Mouse (Mus musculus): ENCODE results near the gene Npl. TPM values are rescaled to one million over a fixed set of nuclear protein-coding genes. Genes with fewer than 3 reads are reported as not detected.

Gene Npl
- 3.5 and 4.6 TPM in 2 replicates for polyA plus RNA-seq (2012; rRNA removed)

DNA sequence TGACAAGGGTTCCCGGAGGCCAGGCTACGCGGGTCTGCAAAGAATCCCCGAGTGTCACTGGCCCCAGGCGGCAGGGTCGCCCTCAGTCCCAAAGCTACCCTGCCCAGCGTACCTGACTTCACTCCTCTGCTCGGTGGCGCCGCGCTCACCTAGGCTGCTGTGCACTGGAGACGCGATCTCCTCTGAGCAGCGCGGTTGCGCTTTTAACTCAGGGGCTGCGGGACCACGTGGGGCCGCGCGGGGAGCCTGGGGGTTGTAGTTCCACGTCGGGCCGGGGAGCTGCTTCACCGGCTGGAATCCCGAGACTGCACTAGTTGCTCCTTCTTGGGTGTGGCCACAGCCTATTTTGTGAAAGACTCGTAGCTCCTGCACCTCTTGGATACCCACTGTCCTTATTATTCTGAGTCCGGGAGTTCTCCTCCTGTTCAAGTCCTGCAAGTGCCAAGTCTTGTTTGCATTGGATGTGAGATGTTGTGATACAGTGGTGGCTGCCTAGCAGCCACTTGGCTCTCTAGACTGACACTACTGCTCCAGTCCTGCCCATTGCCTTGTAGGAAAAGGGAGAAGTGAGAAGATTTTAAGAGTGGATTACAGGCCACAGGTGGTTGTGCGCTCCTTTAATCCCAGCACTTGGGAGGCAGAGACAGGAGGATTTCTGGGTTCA lies at the start of gene Npl:
TSS of gene Npl (minus strand) at position 510 of the 664 bp plus-strand sequence.
- peak; percentile 38 to 85 for DNase-seq (ENCODE audit: extremely low spot score in 1 of 2, low spot score in 1 of 2)

DNA sequence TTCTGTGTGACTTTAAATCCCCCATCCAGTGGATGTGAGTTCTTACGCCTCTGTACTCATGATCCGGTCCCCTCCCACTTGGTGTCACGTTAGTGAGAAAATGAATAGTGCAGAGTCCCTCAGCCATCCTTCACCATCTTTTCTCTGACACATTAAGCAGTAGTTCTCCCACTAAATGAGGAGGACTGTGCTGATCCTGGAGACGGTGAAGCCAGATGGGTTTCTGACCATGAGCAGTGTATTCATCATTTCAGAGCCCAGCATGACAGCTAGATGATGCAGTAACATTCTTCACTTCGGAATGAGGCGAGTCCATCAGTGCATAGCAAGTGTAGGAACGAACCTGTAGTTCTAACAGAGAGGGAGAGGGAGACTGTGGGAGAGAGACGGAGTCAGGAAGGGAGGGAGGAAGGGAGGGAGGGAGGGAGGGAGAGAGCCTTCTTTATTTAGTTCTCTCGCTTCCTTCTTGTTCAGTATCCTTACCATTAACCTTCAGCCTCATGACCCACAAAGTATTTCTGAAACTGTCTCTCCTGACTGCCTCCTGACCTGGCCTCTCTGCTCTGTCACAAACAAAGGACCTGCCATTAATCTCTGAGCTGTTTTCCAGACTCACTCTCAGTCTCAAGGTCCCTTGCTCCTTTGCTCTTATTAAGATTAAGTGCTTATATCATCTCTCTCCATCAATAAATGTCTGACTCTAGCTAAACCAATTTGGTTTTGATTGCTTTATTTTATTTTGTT lies 49.6 kb upstream of the Npl start:
- DNase-seq (ENCODE audit: extremely low spot score in 1 of 2, low spot score in 1 of 2): no peak

DNA sequence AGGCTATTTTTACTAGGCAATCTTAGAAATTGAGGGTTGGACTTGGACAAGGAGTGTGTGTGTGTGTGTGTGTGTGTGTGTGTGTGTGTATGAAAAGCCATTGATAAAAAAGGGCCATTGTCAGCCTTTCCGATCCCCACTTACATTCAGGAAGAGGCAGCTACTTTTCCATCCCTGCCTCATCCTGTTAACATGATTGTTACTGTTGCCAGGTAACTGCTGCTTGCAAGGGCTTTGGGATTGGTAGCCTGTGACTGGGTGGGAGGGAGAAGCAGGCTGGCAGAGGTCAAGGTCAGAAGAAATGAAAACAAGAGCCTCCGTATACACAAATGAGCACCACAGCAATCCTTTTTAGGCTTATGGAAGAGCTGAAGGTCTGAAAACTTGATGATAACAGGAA lies 48.9 kb upstream of the Npl start:
- no peak for DNase-seq (ENCODE audit: extremely low spot score in 1 of 2, low spot score in 1 of 2)

DNA sequence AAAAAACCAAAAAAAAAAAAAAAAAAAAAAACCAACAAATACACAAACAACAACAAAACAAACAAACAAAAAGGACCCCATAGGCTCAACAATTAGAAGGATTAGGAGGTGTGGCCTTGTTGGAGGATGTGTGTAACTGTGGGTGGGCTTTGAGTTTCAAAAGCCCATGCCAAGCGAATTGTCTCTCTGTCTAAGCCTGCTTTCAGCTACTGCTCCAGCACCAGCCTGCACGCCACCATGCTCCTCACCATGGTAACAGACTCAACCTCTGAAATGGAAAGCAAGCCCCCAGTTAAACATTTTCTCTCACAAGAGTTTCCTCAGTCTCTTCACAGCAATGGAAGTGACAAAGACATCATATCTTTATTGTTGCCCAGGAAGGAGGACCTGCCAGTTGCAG lies 43.8 kb upstream of the Npl start:
- DNase-seq (ENCODE audit: extremely low spot score in 1 of 2, low spot score in 1 of 2): no peak

DNA sequence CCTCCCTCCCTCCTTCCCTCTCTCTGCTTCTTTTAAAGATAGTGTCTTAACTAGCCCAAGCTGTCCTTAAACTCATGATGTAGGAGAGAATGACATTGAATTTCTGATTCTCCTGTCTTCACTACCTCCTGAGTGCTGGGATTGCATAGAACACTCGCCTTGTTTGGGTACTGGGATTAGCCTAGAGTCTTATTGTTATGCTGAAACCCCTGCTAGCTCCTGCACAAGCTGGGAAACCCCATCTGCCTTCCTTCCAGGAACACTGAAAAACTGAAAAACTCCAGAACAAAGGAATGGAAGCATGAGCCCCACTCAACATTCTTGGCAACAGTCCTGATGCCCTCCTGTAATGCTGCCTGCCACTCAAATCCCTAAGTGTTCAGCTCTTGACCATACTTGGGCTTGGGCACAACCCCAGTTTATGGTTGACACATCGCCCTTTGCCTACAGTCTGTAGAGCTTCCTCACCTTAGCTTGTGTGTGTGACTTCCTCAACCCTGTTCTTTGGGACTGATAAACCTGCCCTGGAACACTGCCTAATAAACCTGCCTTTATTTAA lies 40.4 kb upstream of the Npl start:
- no peak for DNase-seq (ENCODE audit: extremely low spot score in 1 of 2, low spot score in 1 of 2)

DNA sequence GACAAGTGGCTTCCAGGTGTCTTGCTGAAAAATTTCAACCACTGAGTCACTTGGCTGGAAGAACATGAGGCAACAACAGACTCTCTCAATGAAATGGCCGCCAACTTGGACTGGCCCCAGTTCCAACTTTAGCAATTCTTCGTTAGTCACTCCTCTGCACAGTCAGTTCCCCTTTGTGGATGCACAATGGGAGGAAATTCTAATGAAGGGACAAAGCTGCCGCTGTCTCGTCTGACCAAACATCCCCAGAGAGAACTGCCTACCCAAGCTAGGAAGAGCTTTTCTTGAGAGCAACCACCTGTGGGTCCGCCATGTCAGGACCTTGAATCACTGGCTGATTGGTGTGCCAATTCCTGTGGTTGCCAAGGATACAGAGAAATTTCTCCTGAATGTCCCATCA lies 38.1 kb upstream of the Npl start:
- peak in 1 of 2 experiments; percentile 27 for DNase-seq (ENCODE audit: extremely low spot score in 1 of 2, low spot score in 1 of 2)

DNA sequence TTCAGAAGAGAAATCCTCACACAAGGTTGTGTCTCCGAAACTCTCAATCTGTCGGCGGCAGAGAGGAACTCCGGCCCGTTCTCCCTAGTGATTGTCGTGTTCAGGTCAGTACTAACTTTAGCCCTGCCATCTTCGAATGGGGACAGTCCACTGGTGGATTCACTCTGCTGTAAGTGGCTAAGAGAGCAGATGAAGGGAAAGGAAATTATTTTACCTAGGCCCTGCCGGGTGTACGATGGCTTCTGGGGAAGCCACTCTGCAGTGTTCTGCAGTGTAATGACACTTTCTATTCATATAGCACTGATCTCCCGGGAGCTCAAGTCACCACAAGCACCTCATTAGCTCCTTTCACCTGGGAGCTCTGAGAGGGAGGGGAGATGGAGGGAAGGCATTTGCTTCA lies 37.0 kb upstream of the Npl start:
- DNase-seq (ENCODE audit: extremely low spot score in 1 of 2, low spot score in 1 of 2): no peak

DNA sequence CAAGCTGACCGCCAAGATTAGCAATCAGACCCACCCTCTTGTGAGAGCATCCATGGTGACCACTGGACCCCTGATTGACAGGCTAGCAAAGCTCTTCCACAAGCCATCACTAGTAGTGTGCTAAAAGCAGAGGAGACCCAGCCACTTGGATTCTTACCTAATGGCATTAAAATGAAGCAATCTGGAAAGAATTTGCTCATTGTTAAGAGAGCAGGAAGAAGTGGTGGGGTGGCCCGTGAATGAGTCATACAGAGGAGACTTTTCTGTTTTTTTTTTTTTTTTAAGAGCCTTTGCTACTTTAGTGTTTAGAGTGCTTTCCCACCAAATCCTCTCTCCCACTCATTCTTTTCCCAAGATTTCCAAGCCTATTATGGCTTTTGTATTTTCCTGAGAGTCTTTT lies 35.9 kb upstream of the Npl start:
- no peak for DNase-seq (ENCODE audit: extremely low spot score in 1 of 2, low spot score in 1 of 2)

DNA sequence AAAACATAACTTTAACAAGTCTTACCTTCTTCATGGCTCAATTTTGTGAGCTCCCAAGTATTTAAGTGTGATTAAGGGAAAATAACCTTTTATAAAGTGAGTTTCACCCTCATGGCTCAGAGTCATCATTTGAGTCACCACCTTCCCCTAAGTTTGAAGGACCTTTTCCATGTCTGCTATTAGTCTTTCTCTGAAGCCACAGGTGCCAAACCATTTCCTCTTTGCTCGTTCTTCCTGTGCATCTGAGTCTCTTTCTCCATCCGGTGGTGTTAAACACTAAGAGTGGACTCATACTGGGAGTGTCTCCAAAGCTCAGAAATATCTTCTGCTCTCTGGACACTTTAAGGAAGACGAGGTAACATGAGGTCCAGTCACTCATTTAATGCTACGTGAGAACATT lies 33.3 kb upstream of the Npl start:
- DNase-seq (ENCODE audit: extremely low spot score in 1 of 2, low spot score in 1 of 2): no peak

DNA sequence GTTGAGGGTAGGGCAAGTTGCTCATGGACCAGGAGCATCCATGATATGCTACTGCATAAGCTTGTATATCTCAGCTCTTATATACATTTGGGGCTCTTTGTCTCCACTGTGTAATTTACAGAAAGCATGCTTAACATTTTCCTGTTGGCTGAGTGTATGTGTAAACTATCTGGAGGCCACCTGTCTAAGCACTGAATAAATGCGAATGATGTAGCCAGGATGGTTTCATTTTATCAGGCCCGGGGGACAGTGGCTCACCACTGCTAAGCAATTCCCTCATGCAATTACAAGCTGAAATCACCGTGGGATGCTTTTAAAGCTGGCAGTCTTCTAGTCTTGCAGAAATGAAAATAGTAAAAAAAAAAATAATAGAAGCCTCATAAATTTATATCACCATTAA lies 24.9 kb upstream of the Npl start:
- no peak for DNase-seq (ENCODE audit: extremely low spot score in 1 of 2, low spot score in 1 of 2)

DNA sequence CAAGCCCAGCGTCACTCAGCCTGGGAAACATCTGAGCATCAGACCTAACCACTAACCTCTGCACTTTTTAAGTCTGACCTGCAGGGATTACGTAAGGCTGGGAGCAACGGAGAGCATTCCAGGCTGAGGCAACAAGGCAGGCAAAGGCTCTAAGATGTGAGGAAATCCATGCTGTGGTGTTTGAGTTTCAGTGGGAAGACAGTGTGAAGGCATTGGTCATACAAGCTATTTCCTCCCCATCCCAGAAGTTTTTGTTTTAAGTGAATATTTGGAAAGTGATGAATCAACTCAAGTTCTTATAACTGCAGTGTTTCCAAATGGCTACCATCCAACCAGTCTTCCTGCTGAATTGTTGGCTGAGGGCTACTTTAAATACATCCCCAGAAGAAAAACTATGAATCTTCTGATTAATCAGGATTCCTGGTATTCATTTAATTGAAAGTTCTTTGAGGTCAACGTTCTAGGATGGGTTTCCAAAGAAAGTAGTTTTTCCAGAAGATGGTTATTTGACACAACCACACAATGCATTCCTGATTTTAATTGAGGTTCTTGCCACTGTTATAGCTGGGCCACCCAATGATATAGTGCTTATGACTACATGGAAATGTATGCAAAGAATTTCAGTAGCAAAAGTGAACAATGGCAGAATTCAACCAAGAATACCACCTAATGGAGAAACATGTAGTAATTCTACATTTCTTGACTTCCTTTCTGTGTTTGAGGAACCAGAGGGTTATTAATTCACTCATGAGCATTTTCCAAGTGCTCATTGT lies 22.6 kb upstream of the Npl start:
- no peak for DNase-seq (ENCODE audit: extremely low spot score in 1 of 2, low spot score in 1 of 2)

DNA sequence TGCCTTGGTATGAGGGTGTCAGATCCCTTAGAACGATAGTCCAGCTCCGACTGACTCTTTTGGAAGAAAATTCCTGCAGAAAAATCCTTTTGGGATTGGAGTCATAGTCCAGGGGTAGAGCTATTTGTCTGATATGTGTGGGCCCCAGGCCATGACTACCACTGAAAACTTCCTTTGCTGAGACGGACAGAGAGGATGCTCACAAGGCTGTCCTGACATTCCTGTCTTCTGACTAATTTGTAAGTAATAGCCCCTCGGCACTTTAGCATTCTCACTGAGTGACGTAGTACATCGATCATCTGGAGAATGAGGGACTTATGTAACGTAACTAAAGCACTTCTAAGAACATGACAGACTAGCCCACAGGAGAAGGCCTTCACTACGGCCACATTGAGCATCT lies 15.9 kb upstream of the Npl start:
- no peak for DNase-seq (ENCODE audit: extremely low spot score in 1 of 2, low spot score in 1 of 2)

DNA sequence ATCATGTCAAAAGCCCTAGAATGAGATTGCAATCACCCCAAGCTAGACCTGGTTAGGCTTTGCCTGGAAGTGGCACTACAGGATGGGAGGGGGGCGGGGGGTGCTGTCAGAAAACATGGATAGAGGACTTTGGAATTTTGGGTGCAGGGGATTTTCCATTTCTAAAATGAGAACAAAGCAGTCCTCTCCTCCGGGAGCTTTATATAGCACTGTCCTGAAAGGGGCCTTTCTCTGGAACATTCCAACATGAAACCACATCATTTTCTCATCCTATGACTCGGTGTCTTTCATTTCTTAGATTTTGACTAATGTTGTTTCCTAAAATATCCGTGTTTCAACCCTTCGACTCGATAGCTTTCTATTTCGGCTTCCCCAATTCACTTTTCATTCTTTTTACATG lies 14.9 kb upstream of the Npl start:
- no peak for DNase-seq (ENCODE audit: extremely low spot score in 1 of 2, low spot score in 1 of 2)

DNA sequence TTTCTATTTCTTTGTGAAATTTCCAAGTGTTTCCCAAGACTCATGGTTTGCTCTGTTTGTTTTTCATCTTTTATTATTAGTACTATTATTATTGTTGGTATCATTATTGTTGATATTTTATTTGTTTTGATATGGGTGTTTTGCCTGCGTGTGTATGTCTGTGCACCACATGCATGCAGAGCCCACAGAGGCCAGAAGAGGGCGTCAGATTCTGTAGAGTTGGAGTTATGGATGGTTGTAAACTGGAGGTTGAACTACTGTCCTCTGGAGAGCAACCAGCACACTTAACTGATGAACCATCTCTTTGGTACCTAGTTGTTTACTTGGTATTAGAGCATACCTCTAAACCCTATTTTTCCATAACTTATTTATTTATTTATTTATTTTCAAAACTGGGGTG lies 13.8 kb upstream of the Npl start:
- DNase-seq (ENCODE audit: extremely low spot score in 1 of 2, low spot score in 1 of 2): no peak

DNA sequence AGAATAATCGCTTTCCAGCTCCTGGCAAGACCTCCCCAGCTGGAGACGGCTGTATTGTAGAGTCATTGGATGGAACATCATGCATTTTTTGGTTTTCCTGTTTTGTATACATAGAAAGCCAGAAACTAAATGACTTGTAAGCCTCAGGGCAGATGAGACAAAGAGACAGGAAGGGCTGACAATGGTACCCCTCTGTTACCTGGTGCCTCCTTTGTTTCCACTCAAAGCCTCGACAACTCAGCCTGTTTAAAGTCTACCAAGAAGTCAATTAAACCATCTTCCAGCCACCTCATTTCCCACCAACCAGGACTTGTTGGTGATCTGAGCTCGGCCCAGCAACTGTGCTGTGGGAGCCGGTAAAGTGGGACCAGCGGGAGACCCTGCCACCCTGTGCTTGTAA lies 11.0 kb upstream of the Npl start:
- no peak for DNase-seq (ENCODE audit: extremely low spot score in 1 of 2, low spot score in 1 of 2)

DNA sequence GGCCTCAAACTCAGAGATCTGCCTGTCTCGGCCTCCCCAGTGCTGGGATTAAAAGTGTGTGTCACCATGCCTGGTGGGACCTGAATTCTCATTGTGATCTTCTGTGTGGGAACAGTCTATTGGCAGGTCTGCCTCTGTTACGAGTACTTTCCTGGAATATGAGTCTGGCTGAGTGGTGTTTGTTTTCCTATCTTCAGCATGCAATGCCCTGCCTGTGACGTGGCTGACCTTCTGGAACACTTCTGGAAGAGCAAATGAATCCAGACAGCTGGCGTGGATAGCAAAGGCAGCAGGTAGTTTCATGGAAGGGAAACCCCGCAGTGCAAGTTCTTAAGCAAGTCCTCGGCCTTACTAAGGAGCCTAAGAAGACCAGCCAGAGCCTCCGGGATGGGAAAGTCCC lies 9.9 kb upstream of the Npl start:
- no peak for DNase-seq (ENCODE audit: extremely low spot score in 1 of 2, low spot score in 1 of 2)

DNA sequence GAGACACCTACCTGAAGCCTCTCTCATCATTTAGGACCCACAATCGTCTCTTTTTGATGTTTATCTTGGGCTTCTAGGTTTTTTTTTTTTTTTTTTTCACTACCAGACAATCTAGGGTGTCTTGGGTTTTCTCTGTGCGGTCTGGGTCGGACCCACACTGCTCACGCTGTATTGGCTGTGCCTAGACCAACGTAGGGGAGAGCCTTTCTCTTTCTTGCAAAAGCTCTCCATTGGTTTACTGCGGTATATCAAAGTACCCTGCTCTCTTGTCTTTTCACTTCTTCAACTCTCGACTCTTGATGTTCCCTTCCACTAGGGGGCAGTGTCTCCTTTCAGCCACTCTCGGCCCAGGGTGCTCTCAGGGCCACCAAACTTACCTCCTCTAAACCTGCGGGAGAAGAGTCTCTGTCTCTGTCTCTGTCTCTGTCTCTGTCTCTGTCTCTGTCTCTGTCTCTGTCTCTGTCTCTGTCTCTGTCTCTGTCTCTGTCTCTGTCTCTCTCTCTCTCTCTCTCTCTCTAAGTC lies 9.3 kb upstream of the Npl start:
- peak in 1 of 2 experiments; percentile 91 for DNase-seq (ENCODE audit: extremely low spot score in 1 of 2, low spot score in 1 of 2)

DNA sequence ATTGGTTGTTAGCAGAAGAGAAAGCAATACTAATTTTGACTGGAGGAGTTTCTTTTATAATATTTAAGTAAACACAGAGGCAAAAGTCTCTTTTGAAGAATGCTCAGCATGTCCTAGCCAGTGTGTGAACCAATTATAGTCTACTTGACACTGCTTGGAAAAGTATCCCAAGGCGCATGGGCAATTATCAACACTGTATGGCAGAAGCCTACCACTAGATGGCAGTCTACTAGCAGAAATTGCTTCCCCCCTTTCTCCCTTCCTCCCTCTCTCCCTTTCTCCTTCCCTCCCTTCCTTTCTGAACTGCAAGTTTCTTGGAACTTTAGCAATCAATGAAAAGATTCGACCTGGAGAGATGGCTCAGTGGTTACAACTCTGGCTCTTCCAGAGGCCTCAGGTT lies 7.1 kb upstream of the Npl start:
- peak in 1 of 2 experiments; percentile 83 for DNase-seq (ENCODE audit: extremely low spot score in 1 of 2, low spot score in 1 of 2)

DNA sequence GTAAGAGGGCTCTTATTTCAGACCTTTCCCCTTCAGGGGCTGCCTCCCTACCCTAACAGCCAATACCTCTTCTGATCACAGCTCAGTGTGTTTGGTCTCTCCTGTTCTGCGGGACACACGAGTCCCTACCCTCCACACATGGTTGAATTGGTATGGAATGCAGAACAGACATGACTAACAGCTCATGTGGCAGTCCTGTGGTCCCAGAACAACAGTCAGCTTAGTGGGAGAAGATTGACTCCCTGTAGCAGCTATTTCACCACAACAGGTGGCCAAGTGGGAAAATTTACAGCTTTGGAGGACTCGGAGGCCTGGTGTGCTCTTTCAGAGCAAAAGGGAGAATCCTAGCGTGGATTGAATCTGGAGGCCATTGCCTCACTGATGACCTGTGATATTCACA lies 6.4 kb upstream of the Npl start:
- no peak for DNase-seq (ENCODE audit: extremely low spot score in 1 of 2, low spot score in 1 of 2)

DNA sequence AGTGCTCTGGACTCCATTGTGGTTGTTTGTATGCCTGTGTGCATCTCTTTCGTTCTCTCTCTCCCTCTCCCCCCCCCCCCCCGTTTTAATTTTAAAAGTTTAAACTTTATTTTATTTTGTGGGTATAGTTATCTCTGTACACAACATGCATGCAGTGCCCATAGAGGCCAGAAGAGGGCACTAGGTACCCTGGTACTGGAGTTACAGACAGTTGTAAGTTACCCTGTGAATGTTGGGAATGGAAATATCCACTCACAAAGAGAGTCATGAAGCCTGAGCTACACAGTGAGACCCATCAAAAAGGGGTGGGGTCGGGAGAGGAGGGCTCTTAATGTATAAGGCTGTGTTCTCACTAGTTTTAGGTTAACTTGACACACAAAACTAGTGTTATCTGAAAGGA lies 969 bp upstream of the Npl start:
- peak in 1 of 2 experiments; percentile 70 for DNase-seq (ENCODE audit: extremely low spot score in 1 of 2, low spot score in 1 of 2)

DNA sequence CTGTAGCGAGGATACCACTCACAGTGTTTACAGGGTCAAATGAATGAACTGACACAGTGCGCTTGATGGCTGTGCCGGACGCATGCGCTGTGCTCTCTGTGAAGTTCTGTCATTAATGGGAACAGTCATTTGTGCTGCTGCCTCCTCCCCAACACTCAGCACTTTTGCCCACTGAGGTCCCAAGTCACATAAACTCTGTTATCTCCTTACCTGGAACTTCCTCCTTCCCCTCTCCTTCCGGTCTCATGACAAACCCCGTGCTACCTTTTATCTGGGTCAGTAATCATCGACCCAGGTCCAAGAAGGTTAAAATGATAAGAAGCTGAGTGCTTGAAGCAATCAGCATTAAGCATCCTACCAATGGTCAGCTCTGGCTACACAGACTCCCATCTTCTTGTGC lies 2.3 kb downstream of the Npl start:
- no peak for DNase-seq (ENCODE audit: extremely low spot score in 1 of 2, low spot score in 1 of 2)

All from frontal cortex, adult 2 months (tissue).